Mouse (Mus musculus): ENCODE results near the gene H2-Q7. TPM values are rescaled to one million over a fixed set of nuclear protein-coding genes. Genes with fewer than 3 reads are reported as not detected.
A peak's percentile ranks its signal among the peaks of the same experiment; 100 is the strongest.
"Not testable (repeated sequence)": the region's sequence is repeated elsewhere in the genome, so short reads cannot be mapped to it uniquely, and the experiment has no call there.

The H2-Q7 gene
- 3.6 and 4.2 TPM in 2 replicates for polyA plus RNA-seq (2015; fragmentation: Nextera tagmentation; extraction: Ambion mirVana)

- not testable (repeated sequence) for H3K9me3 ChIP-seq (replicated peaks; ENCODE audit: control insufficient read depth, low read length); H3K27ac ChIP-seq (ENCODE audit: low read length); H3K36me3 ChIP-seq (ENCODE audit: control insufficient read depth, insufficient read depth, low read length); H3K4me1 ChIP-seq (ENCODE audit: control insufficient read depth, insufficient read depth, low read length)
- Histone ChIP-seq H3K9ac (ENCODE audit: low read length) (peak within 1 kb of the TSS; percentile 73), H3K27me3 (ENCODE audit: control insufficient read depth, insufficient read depth, low read length) (peaks cover 10% of the 10 kb centered on the region; the same call in 1 of the 2 replicates), H3K4me2 (ENCODE audit: low read depth, low read length) (peak within 1 kb of the TSS; percentile 92), H3K4me3 (replicated peaks; ENCODE audit: low read length) (peak within 1 kb of the TSS; percentile 49)
- peak; percentile 91 for ATAC-seq (ENCODE audit: insufficient read depth, low FRiP score)
- 2% methylated on average over 18 of the region's 18 CpGs for WGBS
Observed at GRCm38 (mm10) chr17:35438885-35439284, at the start of gene H2-Q7. TSS of gene H2-Q7 (plus strand) at chr17:35439155.

GRCm38 (mm10) chr17:35389796-35390195 is 49.2 kb upstream of the H2-Q7 start:
- 7% methylated on average over 7 of the region's 7 CpGs for WGBS
- H3K4me1 ChIP-seq (ENCODE audit: control insufficient read depth, insufficient read depth, low read length); H3K27ac ChIP-seq (ENCODE audit: low read length); ATAC-seq (ENCODE audit: insufficient read depth, low FRiP score); H3K9me3 ChIP-seq (replicated peaks; ENCODE audit: control insufficient read depth, low read length); H3K36me3 ChIP-seq (ENCODE audit: control insufficient read depth, insufficient read depth, low read length); H3K4me3 ChIP-seq (replicated peaks; ENCODE audit: low read length); H3K27me3 ChIP-seq (ENCODE audit: control insufficient read depth, insufficient read depth, low read length); H3K4me2 ChIP-seq (ENCODE audit: low read depth, low read length); H3K9ac ChIP-seq (ENCODE audit: low read length): not testable (repeated sequence)

- not testable (repeated sequence) for H3K36me3 ChIP-seq (ENCODE audit: control insufficient read depth, insufficient read depth, low read length); H3K4me2 ChIP-seq (ENCODE audit: low read depth, low read length); H3K27me3 ChIP-seq (ENCODE audit: control insufficient read depth, insufficient read depth, low read length); ATAC-seq (ENCODE audit: insufficient read depth, low FRiP score); H3K27ac ChIP-seq (ENCODE audit: low read length); H3K9me3 ChIP-seq (replicated peaks; ENCODE audit: control insufficient read depth, low read length); H3K9ac ChIP-seq (ENCODE audit: low read length); H3K4me3 ChIP-seq (replicated peaks; ENCODE audit: low read length); H3K4me1 ChIP-seq (ENCODE audit: control insufficient read depth, insufficient read depth, low read length)
- WGBS: 70% methylated on average over 2 of the region's 2 CpGs
Observed at GRCm38 (mm10) chr17:35392671-35393070, 46.3 kb upstream of the H2-Q7 start.

GRCm38 (mm10) chr17:35393864-35394800 is 44.8 kb upstream of the H2-Q7 start:
- H3K27ac ChIP-seq (ENCODE audit: low read length); H3K9me3 ChIP-seq (replicated peaks; ENCODE audit: control insufficient read depth, low read length); H3K9ac ChIP-seq (ENCODE audit: low read length); H3K27me3 ChIP-seq (ENCODE audit: control insufficient read depth, insufficient read depth, low read length); H3K4me1 ChIP-seq (ENCODE audit: control insufficient read depth, insufficient read depth, low read length); H3K36me3 ChIP-seq (ENCODE audit: control insufficient read depth, insufficient read depth, low read length): not testable (repeated sequence)
- peak; percentile 77 for ATAC-seq (ENCODE audit: insufficient read depth, low FRiP score)
- H3K4me3 ChIP-seq (replicated peaks; ENCODE audit: low read length): peak overlapping the region; percentile 25; the same call in 1 of the 2 replicates
- WGBS: 2% methylated on average over 51 of the region's 75 CpGs
- H3K4me2 ChIP-seq (ENCODE audit: low read depth, low read length): peak overlapping the region; percentile 42

- not testable (repeated sequence) for ATAC-seq (ENCODE audit: insufficient read depth, low FRiP score); H3K36me3 ChIP-seq (ENCODE audit: control insufficient read depth, insufficient read depth, low read length); H3K4me3 ChIP-seq (replicated peaks; ENCODE audit: low read length); H3K4me1 ChIP-seq (ENCODE audit: control insufficient read depth, insufficient read depth, low read length); H3K27me3 ChIP-seq (ENCODE audit: control insufficient read depth, insufficient read depth, low read length); H3K27ac ChIP-seq (ENCODE audit: low read length); H3K9ac ChIP-seq (ENCODE audit: low read length); H3K9me3 ChIP-seq (replicated peaks; ENCODE audit: control insufficient read depth, low read length); H3K4me2 ChIP-seq (ENCODE audit: low read depth, low read length)
- 84% methylated on average over 2 of the region's 2 CpGs for WGBS
Observed at GRCm38 (mm10) chr17:35396956-35397355, 42.0 kb upstream of the H2-Q7 start.

GRCm38 (mm10) chr17:35413057-35413456 is 25.9 kb upstream of the H2-Q7 start:
- not testable (repeated sequence) for H3K9me3 ChIP-seq (replicated peaks; ENCODE audit: control insufficient read depth, low read length); H3K36me3 ChIP-seq (ENCODE audit: control insufficient read depth, insufficient read depth, low read length); H3K4me3 ChIP-seq (replicated peaks; ENCODE audit: low read length); H3K9ac ChIP-seq (ENCODE audit: low read length); H3K4me2 ChIP-seq (ENCODE audit: low read depth, low read length); H3K27ac ChIP-seq (ENCODE audit: low read length); H3K4me1 ChIP-seq (ENCODE audit: control insufficient read depth, insufficient read depth, low read length); ATAC-seq (ENCODE audit: insufficient read depth, low FRiP score); H3K27me3 ChIP-seq (ENCODE audit: control insufficient read depth, insufficient read depth, low read length)
- WGBS: no CpG with 5 or more reads among the region's 1 CpGs

- not testable (repeated sequence) for H3K4me3 ChIP-seq (replicated peaks; ENCODE audit: low read length); H3K9ac ChIP-seq (ENCODE audit: low read length); H3K4me1 ChIP-seq (ENCODE audit: control insufficient read depth, insufficient read depth, low read length); H3K27ac ChIP-seq (ENCODE audit: low read length); H3K36me3 ChIP-seq (ENCODE audit: control insufficient read depth, insufficient read depth, low read length); H3K4me2 ChIP-seq (ENCODE audit: low read depth, low read length); ATAC-seq (ENCODE audit: insufficient read depth, low FRiP score); H3K9me3 ChIP-seq (replicated peaks; ENCODE audit: control insufficient read depth, low read length); H3K27me3 ChIP-seq (ENCODE audit: control insufficient read depth, insufficient read depth, low read length)
- 60% methylated on average over 3 of the region's 10 CpGs for WGBS
Observed at GRCm38 (mm10) chr17:35415273-35416129, 23.5 kb upstream of the H2-Q7 start.

- Histone ChIP-seq H3K4me1 (ENCODE audit: control insufficient read depth, insufficient read depth, low read length) (no peaks in the 10 kb centered on the region), H3K9ac (ENCODE audit: low read length) (no peak overlapping the region), H3K9me3 (replicated peaks; ENCODE audit: control insufficient read depth, low read length) (no peaks in the 10 kb centered on the region), H3K27ac (ENCODE audit: low read length) (no peak overlapping the region), H3K4me2 (ENCODE audit: low read depth, low read length) (no peak overlapping the region), H3K4me3 (replicated peaks; ENCODE audit: low read length) (no peak overlapping the region), H3K27me3 (ENCODE audit: control insufficient read depth, insufficient read depth, low read length) (no peaks in the 10 kb centered on the region), H3K36me3 (ENCODE audit: control insufficient read depth, insufficient read depth, low read length) (no peaks in the 10 kb centered on the region)
- 60% methylated on average over 7 of the region's 7 CpGs for WGBS
- no peak for ATAC-seq (ENCODE audit: insufficient read depth, low FRiP score)
Observed at GRCm38 (mm10) chr17:35418772-35419171, 20.2 kb upstream of the H2-Q7 start.

- H3K27me3 ChIP-seq (ENCODE audit: control insufficient read depth, insufficient read depth, low read length); H3K9me3 ChIP-seq (replicated peaks; ENCODE audit: control insufficient read depth, low read length); H3K9ac ChIP-seq (ENCODE audit: low read length); H3K4me1 ChIP-seq (ENCODE audit: control insufficient read depth, insufficient read depth, low read length); H3K36me3 ChIP-seq (ENCODE audit: control insufficient read depth, insufficient read depth, low read length); H3K4me3 ChIP-seq (replicated peaks; ENCODE audit: low read length); H3K4me2 ChIP-seq (ENCODE audit: low read depth, low read length); H3K27ac ChIP-seq (ENCODE audit: low read length): not testable (repeated sequence)
- 50% methylated on average over 4 of the region's 4 CpGs for WGBS
- 0 out of 2 replicates have a peak, but pooled peaks have one; percentile 14 for ATAC-seq (ENCODE audit: insufficient read depth, low FRiP score)
Observed at GRCm38 (mm10) chr17:35419564-35419963, 19.4 kb upstream of the H2-Q7 start.

Data from stomach, embryonic 16.5 days (tissue).